Mouse (Mus musculus) testis, adult 2 months (tissue): ENCODE measurements around the gene Tex26.

ENCODE experiments used
- CTCF ChIP-seq: fragments of 200-500 bp; IDR thresholded peaks from 2 replicates; pipeline ENCODE4 v1.5.1; 2012; ENCODE audit warnings: low read depth, mild to moderate bottlenecking, inconsistent platforms, low read length, moderate library complexity; ENCODE audit not compliant: control insufficient read depth, insufficient read depth, insufficient replicate concordance
- POLR2A ChIP-seq: fragments of 200-500 bp; IDR thresholded peaks from 2 replicates; pipeline ENCODE4 v1.6.1; 2012; ENCODE audit warnings: low read depth, mild to moderate bottlenecking, inconsistent platforms, low read length, moderate library complexity; ENCODE audit not compliant: control insufficient read depth

DNA sequence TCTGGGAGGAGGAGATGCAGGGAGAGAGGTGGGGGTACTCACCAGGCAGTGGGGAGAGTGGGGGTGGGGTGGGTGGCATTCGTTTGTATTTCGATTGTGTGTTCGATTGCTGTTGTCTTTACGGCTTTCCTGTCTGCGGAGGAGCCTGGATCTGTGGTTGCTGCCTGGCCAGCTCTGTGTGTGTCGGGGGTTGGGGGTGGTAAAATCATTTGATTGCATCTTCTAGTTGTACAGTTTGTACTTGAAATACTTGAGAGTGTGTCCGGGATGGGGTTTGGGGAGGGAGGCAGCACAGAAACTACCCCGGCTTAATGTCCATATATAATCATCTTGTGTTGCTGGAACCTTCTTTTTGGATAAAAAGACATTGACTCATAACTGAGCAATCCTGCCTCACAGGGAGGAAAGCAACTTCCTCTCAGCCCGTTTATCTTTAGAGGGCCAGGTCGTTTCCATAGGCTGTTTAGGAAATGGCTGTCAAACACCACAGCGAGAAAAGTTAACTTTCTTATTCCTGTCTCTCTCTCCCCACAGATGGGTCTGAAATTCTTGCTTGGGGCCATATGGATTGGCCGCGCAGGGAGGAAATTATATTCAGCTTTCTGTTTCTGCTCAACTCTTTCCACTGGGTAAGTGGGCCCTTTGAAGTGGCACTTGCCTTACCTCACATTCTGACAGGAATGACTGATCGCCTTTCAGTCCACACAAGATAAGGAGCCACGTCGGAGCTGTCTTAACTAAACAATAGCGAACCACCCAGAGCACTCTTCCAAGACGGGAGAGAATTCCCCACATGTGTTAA, 47.7 kb upstream of the Tex26 start:
- no peak for TF ChIP-seq CTCF
- TF ChIP-seq POLR2A, result no peak
